Mouse (Mus musculus): Measurements from ENCODE around the gene Rps11. TPM values are rescaled to one million over a fixed set of nuclear protein-coding genes. Genes with fewer than 3 reads are reported as not detected.

Gene Rps11
- 64.2 and 69.2 TPM in 2 replicates for polyA plus RNA-seq (2012; rRNA removed)

GRCm38 (mm10) chr7:45124224-45125143 is at the start of gene Rps11:
Gene Rps11 (minus strand): TSS chr7:45124439.

GRCm38 (mm10) chr7:45163735-45164490 is 39.7 kb upstream of the Rps11 start, which contains the start of gene Slc17a7:
Gene Slc17a7 (plus strand): TSS chr7:45163949.

GRCm38 (mm10) chr7:45154096-45154992 is 30.1 kb upstream of the Rps11 start, which contains the start of the genes Pih1d1 and Aldh16a1:
Gene Pih1d1 (plus strand): TSS chr7:45154303.
Gene Aldh16a1 (minus strand): TSS chr7:45154584.

GRCm38 (mm10) chr7:45135993-45136567 is 11.8 kb upstream of the Rps11 start, which contains the start of the genes Gm45713 and Flt3l:
Gene Gm45713 (minus strand): TSS chr7:45136231.
Gene Flt3l (minus strand): TSS chr7:45136432.

GRCm38 (mm10) chr7:45128624-45129246 is 4.5 kb upstream of the Rps11 start, which contains the start of gene Rpl13a:
Gene Rpl13a (minus strand): TSS chr7:45128761.

GRCm38 (mm10) chr7:45103652-45104180 is 20.5 kb downstream of the Rps11 start, which contains the start of gene Fcgrt:
Gene Fcgrt (minus strand): TSS chr7:45103851.

GRCm38 (mm10) chr7:45092048-45092447 is 32.2 kb downstream of the Rps11 start, which contains the start of gene Rcn3:
Gene Rcn3 (minus strand): TSS chr7:45092221.

Other genes with a start within 250 kb of the Rps11 start
- gene Med25, start 231.7 kb downstream of the Rps11 start, polyA plus RNA-seq (2012; rRNA removed) = 129 and 224 TPM in 2 replicates
- gene Fuz, start 228.4 kb downstream of the Rps11 start, polyA plus RNA-seq (2012; rRNA removed) = 47.7 and 54.0 TPM in 2 replicates
- 46.2 and 50.4 TPM in 2 replicates for gene Ap2a1, start 194.9 kb downstream of the Rps11 start, polyA plus RNA-seq (2012; rRNA removed)
- not detected in 2 replicates for gene Tsks, start 181.2 kb downstream of the Rps11 start, polyA plus RNA-seq (2012; rRNA removed)
- gene Cpt1c, start 149.6 kb downstream of the Rps11 start, polyA plus RNA-seq (2012; rRNA removed) = 8.3 and 10.7 TPM in 2 replicates
- 35.4 and 37.3 TPM in 2 replicates for gene Prmt1, start 137.9 kb downstream of the Rps11 start, polyA plus RNA-seq (2012; rRNA removed)
- 42.0 and 48.4 TPM in 2 replicates for gene Irf3, start 126.8 kb downstream of the Rps11 start, polyA plus RNA-seq (2012; rRNA removed)
- 15.0 and 16.7 TPM in 2 replicates for gene Bcl2l12, start 125.7 kb downstream of the Rps11 start, polyA plus RNA-seq (2012; rRNA removed)
- gene Scaf1, start 108.1 kb downstream of the Rps11 start, polyA plus RNA-seq (2012; rRNA removed) = 39.9 and 41.0 TPM in 2 replicates
- gene Rras, start 106.5 kb downstream of the Rps11 start, polyA plus RNA-seq (2012; rRNA removed) = 83.5 and 105 TPM in 2 replicates
- 6.7 and 6.9 TPM in 2 replicates for gene Prr12, start 71.6 kb downstream of the Rps11 start, polyA plus RNA-seq (2012; rRNA removed)
- 34.9 and 38.4 TPM in 2 replicates for gene Nosip, start 62.0 kb downstream of the Rps11 start, polyA plus RNA-seq (2012; rRNA removed)
- gene Prrg2, start 61.8 kb downstream of the Rps11 start, polyA plus RNA-seq (2012; rRNA removed) = 87.1 and 134 TPM in 2 replicates
- 91.6 and 110 TPM in 2 replicates for gene Rcn3, start 32.2 kb downstream of the Rps11 start, polyA plus RNA-seq (2012; rRNA removed)
- gene Fcgrt, start 20.6 kb downstream of the Rps11 start, polyA plus RNA-seq (2012; rRNA removed) = 25.6 and 32.7 TPM in 2 replicates
- gene Rpl13a, start 4.3 kb upstream of the Rps11 start, polyA plus RNA-seq (2012; rRNA removed) = 383 and 516 TPM in 2 replicates
- gene Gm45713, start 11.8 kb upstream of the Rps11 start, polyA plus RNA-seq (2012; rRNA removed) = 0.29 TPM in 1 of 2 replicates, not detected in the other
- 13.0 and 17.0 TPM in 2 replicates for gene Flt3l, start 12.0 kb upstream of the Rps11 start, polyA plus RNA-seq (2012; rRNA removed)
- 20.8 and 21.0 TPM in 2 replicates for gene Pih1d1, start 29.9 kb upstream of the Rps11 start, polyA plus RNA-seq (2012; rRNA removed)
- gene Aldh16a1, start 30.1 kb upstream of the Rps11 start, polyA plus RNA-seq (2012; rRNA removed) = 28.8 and 40.0 TPM in 2 replicates
- gene Slc17a7, start 39.5 kb upstream of the Rps11 start, polyA plus RNA-seq (2012; rRNA removed) = 0.02 TPM in 1 of 2 replicates, not detected in the other
- 0.05 TPM in 1 of 2 replicates, not detected in the other for gene Gfy, start 55.1 kb upstream of the Rps11 start, polyA plus RNA-seq (2012; rRNA removed)
- not detected in 2 replicates for gene Pth2, start 56.6 kb upstream of the Rps11 start, polyA plus RNA-seq (2012; rRNA removed)
- 0.10 TPM in 1 of 2 replicates, not detected in the other for gene Ccdc155, start 80.5 kb upstream of the Rps11 start, polyA plus RNA-seq (2012; rRNA removed)
- gene Dkkl1, start 87.7 kb upstream of the Rps11 start, polyA plus RNA-seq (2012; rRNA removed) = 12.6 and 13.9 TPM in 2 replicates
- 10.2 and 10.8 TPM in 2 replicates for gene Tead2, start 91.3 kb upstream of the Rps11 start, polyA plus RNA-seq (2012; rRNA removed)
- 6.6 and 13.4 TPM in 2 replicates for gene Cd37, start 114.7 kb upstream of the Rps11 start, polyA plus RNA-seq (2012; rRNA removed)
- 0.04 TPM in 1 of 2 replicates, not detected in the other for gene Slc6a16, start 116.6 kb upstream of the Rps11 start, polyA plus RNA-seq (2012; rRNA removed)
- gene Slc6a21, start 153.1 kb upstream of the Rps11 start, polyA plus RNA-seq (2012; rRNA removed) = not detected in 2 replicates
- 50.9 and 54.1 TPM in 2 replicates for gene Trpm4, start 209.3 kb upstream of the Rps11 start, polyA plus RNA-seq (2012; rRNA removed)
- 0.43 and 1.2 TPM in 2 replicates for gene Hrc, start 210.9 kb upstream of the Rps11 start, polyA plus RNA-seq (2012; rRNA removed)
- gene Ppfia3, start 242.6 kb upstream of the Rps11 start, polyA plus RNA-seq (2012; rRNA removed) = 14.7 and 20.9 TPM in 2 replicates
- gene Lin7b, start 246.1 kb upstream of the Rps11 start, polyA plus RNA-seq (2012; rRNA removed) = 3.8 and 4.1 TPM in 2 replicates